Mouse (Mus musculus): ENCODE measurements around the gene Znhit1. TPM values are rescaled to one million over a fixed set of nuclear protein-coding genes. Genes with fewer than 3 reads are reported as not detected.

Znhit1 gene
- polyA plus RNA-seq, 1 experiment from 2014 or later: 93.4 TPM

DNA sequence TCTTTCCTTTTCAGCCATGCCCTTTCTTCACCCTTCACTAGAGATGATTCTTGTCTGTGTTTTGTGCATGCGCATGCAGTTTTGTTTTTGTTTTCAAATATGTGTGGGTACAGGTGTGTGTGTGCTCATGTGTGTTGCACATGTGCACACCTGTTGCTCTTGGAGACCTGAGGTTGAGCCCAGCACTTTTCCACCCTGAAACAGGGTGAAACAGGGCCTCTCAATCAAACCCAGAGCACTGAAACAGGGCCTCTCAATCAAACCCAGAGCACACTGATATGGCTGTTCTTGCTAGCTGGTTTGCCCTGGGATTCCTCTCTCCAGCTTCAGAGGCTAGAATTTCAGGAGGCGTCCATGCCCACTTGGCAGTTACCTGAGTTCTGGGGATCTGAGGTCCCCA is 12.8 kb upstream of the Znhit1 start:
- Histone ChIP-seq H3K4me2 (ENCODE audit: low read depth, low read length, severe bottlenecking) (no peak overlapping the region), H3K27me3 (ENCODE audit: control insufficient read depth, insufficient read depth, low read length) (no peaks in the 10 kb centered on the region), H3K4me3 (ENCODE audit: low read depth, low read length) (no peak overlapping the region), H3K36me3 (ENCODE audit: control insufficient read depth, insufficient read depth, low read length) (no peaks in the 10 kb centered on the region; the same call in 1 of the 2 replicates), H3K27ac (ENCODE audit: low read depth, low read length) (no peak overlapping the region), H3K9ac (ENCODE audit: low read length) (no peak overlapping the region), H3K9me3 (ENCODE audit: control insufficient read depth, low read length) (no peaks in the 10 kb centered on the region), H3K4me1 (replicated peaks; ENCODE audit: control insufficient read depth, insufficient read depth, low read length) (no peaks in the 10 kb centered on the region)
- 81% methylated on average over 2 of the region's 2 CpGs for WGBS
- ATAC-seq (replicated peaks; ENCODE audit: low FRiP score) (no peak), DNase-seq (ENCODE audit: low spot score) (no peak)

- ATAC-seq (replicated peaks; ENCODE audit: low FRiP score): no peak
- Histone ChIP-seq H3K9me3 (ENCODE audit: control insufficient read depth, low read length) (no peaks in the 10 kb centered on the region), H3K27ac (ENCODE audit: low read depth, low read length) (no peak overlapping the region), H3K4me3 (ENCODE audit: low read depth, low read length) (no peak overlapping the region), H3K27me3 (ENCODE audit: control insufficient read depth, insufficient read depth, low read length) (no peaks in the 10 kb centered on the region), H3K36me3 (ENCODE audit: control insufficient read depth, insufficient read depth, low read length) (no peaks in the 10 kb centered on the region; the same call in 1 of the 2 replicates), H3K4me2 (ENCODE audit: low read depth, low read length, severe bottlenecking) (no peak overlapping the region), H3K4me1 (replicated peaks; ENCODE audit: control insufficient read depth, insufficient read depth, low read length) (no peaks in the 10 kb centered on the region), H3K9ac (ENCODE audit: low read length) (no peak overlapping the region)
- no peak for DNase-seq (ENCODE audit: low spot score)
- 73% methylated on average over 4 of the region's 5 CpGs for WGBS
These were observed 11.6 kb upstream of the Znhit1 start for GRCm38 (mm10) chr5:136999449-136999848.

DNA sequence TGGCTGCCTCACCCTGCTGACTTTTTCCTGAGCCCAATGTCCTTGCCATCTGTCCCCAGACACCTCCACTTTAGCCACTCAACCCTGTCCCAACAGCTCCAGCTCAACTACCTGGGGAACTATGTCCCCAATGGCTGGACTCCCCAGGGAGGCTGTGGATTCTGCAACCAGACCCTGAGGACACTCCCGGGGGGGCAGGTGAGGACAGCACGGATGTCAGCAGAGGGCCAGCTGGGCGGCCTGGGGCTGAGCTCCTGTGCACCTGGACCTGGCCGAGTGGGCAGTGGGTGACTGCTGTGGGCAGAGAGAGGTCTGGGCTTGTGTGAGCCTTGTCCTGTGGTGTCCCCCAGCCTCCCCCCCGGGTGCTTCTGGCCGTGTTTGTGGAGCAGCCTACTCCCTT is 2.0 kb upstream of the Znhit1 start:
- no peaks in the 10 kb centered on the region for H3K27me3 ChIP-seq (ENCODE audit: control insufficient read depth, insufficient read depth, low read length)
- no peak overlapping the region for H3K4me3 ChIP-seq (ENCODE audit: low read depth, low read length)
- H3K4me1 ChIP-seq (replicated peaks; ENCODE audit: control insufficient read depth, insufficient read depth, low read length): peaks cover 2% of the 10 kb centered on the region; the same call in 1 of the 2 replicates
- no peak for ATAC-seq (replicated peaks; ENCODE audit: low FRiP score)
- H3K36me3 ChIP-seq (ENCODE audit: control insufficient read depth, insufficient read depth, low read length): peaks cover 19% of the 10 kb centered on the region; the same call in 1 of the 2 replicates
- no peak for DNase-seq (ENCODE audit: low spot score)
- H3K9me3 ChIP-seq (ENCODE audit: control insufficient read depth, low read length): no peaks in the 10 kb centered on the region
- no peak overlapping the region for H3K9ac ChIP-seq (ENCODE audit: low read length)
- H3K27ac ChIP-seq (ENCODE audit: low read depth, low read length): no peak overlapping the region
- H3K4me2 ChIP-seq (ENCODE audit: low read depth, low read length, severe bottlenecking): no peak overlapping the region
- 88% methylated on average over 6 of the region's 6 CpGs for WGBS

- Histone ChIP-seq H3K9ac (ENCODE audit: low read length) (peak overlapping the region; percentile 98; the same call in 1 of the 2 replicates), H3K4me1 (replicated peaks; ENCODE audit: control insufficient read depth, insufficient read depth, low read length) (peaks cover 2% of the 10 kb centered on the region; the same call in 1 of the 2 replicates), H3K9me3 (ENCODE audit: control insufficient read depth, low read length) (no peaks in the 10 kb centered on the region), H3K4me2 (ENCODE audit: low read depth, low read length, severe bottlenecking) (peak overlapping the region; percentile 92), H3K4me3 (ENCODE audit: low read depth, low read length) (peak overlapping the region; percentile 88), H3K27me3 (ENCODE audit: control insufficient read depth, insufficient read depth, low read length) (no peaks in the 10 kb centered on the region), H3K27ac (ENCODE audit: low read depth, low read length) (no peak overlapping the region), H3K36me3 (ENCODE audit: control insufficient read depth, insufficient read depth, low read length) (peaks cover 11% of the 10 kb centered on the region; the same call in 1 of the 2 replicates)
- 86% methylated on average over 7 of the region's 7 CpGs for WGBS
- DNase-seq (ENCODE audit: low spot score) (no peak), ATAC-seq (replicated peaks; ENCODE audit: low FRiP score) (no peak)
These were observed 599 bp upstream of the Znhit1 start for GRCm38 (mm10) chr5:136988420-136988819.

DNA sequence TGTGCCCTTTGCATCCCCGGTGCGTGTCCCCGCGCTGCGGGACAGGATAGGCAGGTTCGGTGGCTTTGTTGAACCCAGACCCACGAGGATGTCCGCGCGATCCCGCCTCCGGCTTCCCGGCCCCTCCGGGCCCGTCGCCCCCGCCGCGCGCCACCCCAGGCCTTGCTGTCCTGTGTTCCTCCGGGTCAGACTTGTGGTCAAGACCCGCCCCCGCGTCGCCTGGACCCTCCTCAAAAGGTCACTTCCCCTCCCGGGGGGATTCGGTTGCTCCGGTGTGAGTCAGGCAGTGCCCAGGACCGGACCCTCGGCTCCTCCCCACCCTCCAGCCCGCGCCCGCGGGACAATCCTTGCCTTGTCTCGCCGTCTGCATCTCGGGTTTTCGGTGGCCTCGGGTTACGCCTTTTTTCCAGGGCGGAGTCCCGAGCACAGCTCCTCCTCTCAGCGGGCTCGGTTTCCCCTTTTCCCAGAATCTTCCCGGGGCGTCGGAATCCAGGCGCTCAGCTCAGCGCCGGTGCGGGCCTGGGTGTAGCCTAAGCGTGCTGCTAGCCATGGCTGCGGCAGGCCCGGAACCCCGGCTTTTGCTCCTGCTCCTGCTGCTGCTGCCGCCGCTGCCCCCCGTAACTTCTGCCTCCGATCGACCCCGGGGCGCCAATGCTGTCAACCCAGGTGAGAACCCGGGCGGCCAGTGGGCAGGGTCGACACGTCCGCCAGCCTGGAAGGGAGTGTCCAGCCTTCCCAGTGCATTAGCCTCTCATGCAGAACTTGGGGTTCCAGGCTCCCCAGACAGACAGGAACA is 485 bp downstream of the Znhit1 start:
- peak; percentile 71 for ATAC-seq (replicated peaks; ENCODE audit: low FRiP score)
- Histone ChIP-seq H3K9me3 (ENCODE audit: control insufficient read depth, low read length) (no peaks in the 10 kb centered on the region), H3K9ac (ENCODE audit: low read length) (peak overlapping the region; percentile 98), H3K4me3 (ENCODE audit: low read depth, low read length) (peak overlapping the region; percentile 88), H3K27me3 (ENCODE audit: control insufficient read depth, insufficient read depth, low read length) (no peaks in the 10 kb centered on the region), H3K36me3 (ENCODE audit: control insufficient read depth, insufficient read depth, low read length) (peaks cover 11% of the 10 kb centered on the region; the same call in 1 of the 2 replicates), H3K4me2 (ENCODE audit: low read depth, low read length, severe bottlenecking) (peak overlapping the region; percentile 92), H3K4me1 (replicated peaks; ENCODE audit: control insufficient read depth, insufficient read depth, low read length) (peaks cover 2% of the 10 kb centered on the region; the same call in 1 of the 2 replicates), H3K27ac (ENCODE audit: low read depth, low read length) (peak overlapping the region; percentile 93)
- DNase-seq (ENCODE audit: low spot score): peak; percentile 86
- WGBS: under 1% methylated on average over 65 of the region's 67 CpGs

GRCm38 (mm10) chr5:136986695-136987137 is 1.1 kb downstream of the Znhit1 start, which contains the start of gene Plod3:
Gene Plod3, plus strand, starts transcription at chr5:136987019.
- Histone ChIP-seq H3K27me3 (ENCODE audit: control insufficient read depth, insufficient read depth, low read length) (no peaks in the 10 kb centered on the region), H3K27ac (ENCODE audit: low read depth, low read length) (peak within 1 kb of the TSS; percentile 93), H3K4me3 (ENCODE audit: low read depth, low read length) (peak within 1 kb of the TSS; percentile 88), H3K36me3 (ENCODE audit: control insufficient read depth, insufficient read depth, low read length) (peaks cover 6% of the 10 kb centered on the region; the same call in 1 of the 2 replicates), H3K4me1 (replicated peaks; ENCODE audit: control insufficient read depth, insufficient read depth, low read length) (peaks cover 2% of the 10 kb centered on the region; the same call in 1 of the 2 replicates), H3K4me2 (ENCODE audit: low read depth, low read length, severe bottlenecking) (peak within 1 kb of the TSS; percentile 92), H3K9me3 (ENCODE audit: control insufficient read depth, low read length) (no peaks in the 10 kb centered on the region), H3K9ac (ENCODE audit: low read length) (peak within 1 kb of the TSS; percentile 98)
- under 1% methylated on average over 26 of the region's 26 CpGs for WGBS
- ATAC-seq (replicated peaks; ENCODE audit: low FRiP score) (peak; percentile 91), DNase-seq (ENCODE audit: low spot score) (peak; percentile 98)

DNA sequence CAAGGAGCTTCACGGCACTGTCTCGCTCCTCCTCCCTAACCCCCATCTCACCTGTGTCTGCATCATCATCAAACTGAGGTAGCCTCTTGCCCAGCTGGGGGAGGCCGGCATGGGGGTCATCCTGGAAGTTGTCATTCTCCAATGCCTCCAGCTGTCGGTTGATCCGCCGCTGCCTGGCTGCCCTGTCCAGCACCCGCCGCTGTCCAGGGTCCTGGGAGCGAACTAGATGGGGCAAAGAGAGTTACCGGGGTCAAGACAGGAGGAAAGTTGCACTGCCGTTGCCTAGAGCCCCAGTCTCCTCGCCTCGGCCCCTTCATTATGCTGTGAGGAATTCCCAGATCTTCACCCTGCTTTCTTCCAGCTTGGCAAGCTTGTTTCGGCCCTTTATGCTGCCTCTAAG is 3.0 kb downstream of the Znhit1 start:
- no peak for ATAC-seq (replicated peaks; ENCODE audit: low FRiP score)
- no peak overlapping the region for H3K27ac ChIP-seq (ENCODE audit: low read depth, low read length)

DNA sequence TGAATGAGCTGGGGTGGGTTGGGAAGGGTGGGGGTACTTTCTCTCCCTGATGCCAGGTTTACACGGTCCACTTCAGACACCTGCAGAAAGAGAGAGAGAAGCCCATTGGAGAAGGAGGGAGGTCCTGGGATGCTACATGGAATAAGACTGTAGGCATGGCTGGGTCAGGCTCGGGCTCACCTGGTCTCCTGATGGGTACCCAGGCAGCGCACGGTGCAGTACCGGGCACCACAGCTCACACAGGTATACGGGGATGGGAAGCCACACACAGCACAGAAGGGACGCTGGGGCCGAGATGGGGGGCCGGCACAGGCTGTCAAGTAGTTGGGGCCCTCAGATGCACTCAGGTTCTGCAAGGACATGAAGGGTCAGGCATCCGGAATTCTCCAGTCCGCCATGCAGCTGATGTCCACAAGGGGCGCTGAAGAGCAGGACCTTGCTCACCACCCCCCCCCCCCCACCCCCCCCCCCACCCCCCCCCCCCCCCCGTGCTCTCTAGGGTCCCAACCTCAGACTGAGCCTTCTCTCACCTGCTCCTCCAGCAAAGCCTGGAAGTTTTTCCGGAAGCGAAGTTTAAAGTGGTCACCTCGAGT is 5.4 kb downstream of the Znhit1 start:
- WGBS: 47% methylated on average over 15 of the region's 16 CpGs
- Histone ChIP-seq H3K4me2 (ENCODE audit: low read depth, low read length, severe bottlenecking) (no peak overlapping the region), H3K36me3 (ENCODE audit: control insufficient read depth, insufficient read depth, low read length) (no peaks in the 10 kb centered on the region), H3K4me3 (ENCODE audit: low read depth, low read length) (no peak overlapping the region), H3K27me3 (ENCODE audit: control insufficient read depth, insufficient read depth, low read length) (no peaks in the 10 kb centered on the region), H3K9ac (ENCODE audit: low read length) (no peak overlapping the region), H3K4me1 (replicated peaks; ENCODE audit: control insufficient read depth, insufficient read depth, low read length) (no peaks in the 10 kb centered on the region; the same call in 1 of the 2 replicates), H3K27ac (ENCODE audit: low read depth, low read length) (no peak overlapping the region), H3K9me3 (ENCODE audit: control insufficient read depth, low read length) (no peaks in the 10 kb centered on the region)
- no peak for ATAC-seq (replicated peaks; ENCODE audit: low FRiP score)
- peak; percentile 82 for DNase-seq (ENCODE audit: low spot score)

More for the DNA sequence above, 3.0 kb downstream of the Znhit1 start:
- H3K9me3 ChIP-seq (ENCODE audit: control insufficient read depth, low read length): no peaks in the 10 kb centered on the region
- DNase-seq (ENCODE audit: low spot score): no peak
- H3K27me3 ChIP-seq (ENCODE audit: control insufficient read depth, insufficient read depth, low read length): no peaks in the 10 kb centered on the region
- H3K4me1 ChIP-seq (replicated peaks; ENCODE audit: control insufficient read depth, insufficient read depth, low read length): peaks cover 2% of the 10 kb centered on the region; the same call in 1 of the 2 replicates
- no peaks in the 10 kb centered on the region; the same call in 1 of the 2 replicates for H3K36me3 ChIP-seq (ENCODE audit: control insufficient read depth, insufficient read depth, low read length)
- H3K4me2 ChIP-seq (ENCODE audit: low read depth, low read length, severe bottlenecking): no peak overlapping the region
- H3K9ac ChIP-seq (ENCODE audit: low read length): no peak overlapping the region
- H3K4me3 ChIP-seq (ENCODE audit: low read depth, low read length): no peak overlapping the region
- 63% methylated on average over 14 of the region's 14 CpGs for WGBS
